Mouse (Mus musculus) thymus, adult 2 months (tissue): ENCODE measurements around the gene Nhsl1.

Source experiments
- CTCF ChIP-seq: fragments of 200-500 bp; IDR thresholded peaks from 2 replicates; pipeline ENCODE4 v1.5.1; 2012; ENCODE audit warnings: mild to moderate bottlenecking, control low read depth, low read length, moderate library complexity, borderline replicate concordance; ENCODE audit not compliant: control insufficient read depth, poor library complexity, insufficient read depth; ENCODE audit errors: extremely low read depth
- POLR2A ChIP-seq: fragments of 200-500 bp; IDR thresholded peaks from 2 replicates; pipeline ENCODE4 v1.6.1; 2012; ENCODE audit warnings: mild to moderate bottlenecking, low read length, control low read depth, moderate library complexity; ENCODE audit not compliant: control insufficient read depth, poor library complexity, insufficient read depth; ENCODE audit errors: extremely low read depth

- no peak for TF ChIP-seq CTCF
- TF ChIP-seq POLR2A: no peak
These were observed 56.5 kb downstream of the Nhsl1 start for GRCm38 (mm10) chr10:18375301-18375700.
